Mouse (Mus musculus) yolk sac, embryonic 10.5 days (tissue): ENCODE data around the gene Gm21969.

Experiments used
- DNase-seq: peaks from one replicate; pipeline ENCODE4 v3.0.0-alpha.2; 2017; ENCODE audit warnings: low spot score

The Gm21969 gene

DNA sequence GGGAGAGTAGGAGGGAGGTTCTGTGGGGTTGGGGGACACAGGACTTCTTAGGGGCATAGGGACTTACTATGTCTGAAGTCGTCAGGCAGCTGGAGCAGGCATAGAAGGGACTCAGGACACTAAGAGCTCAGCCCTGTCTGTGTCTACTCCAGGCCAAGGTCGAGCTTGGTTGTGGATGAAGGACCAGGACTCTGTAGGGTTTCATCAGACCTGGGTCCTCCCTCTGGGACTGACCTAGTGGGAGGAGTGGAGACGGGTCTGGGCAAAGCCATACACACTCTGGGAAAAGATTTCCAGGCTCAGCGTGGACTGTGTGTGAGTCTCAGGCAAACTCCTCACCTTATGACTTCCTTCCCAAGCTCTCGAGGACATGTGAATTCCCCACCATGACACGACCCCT lies 16.8 kb downstream of the Gm21969 start:
- no peak for DNase-seq

GRCm38 (mm10) chr4:139622373-139623282 lies 19.6 kb downstream of the Gm21969 start, which contains the start of gene Aldh4a1:
Aldh4a1 (plus strand) TSS chr4:139622866.
- DNase-seq: peak; percentile 97

GRCm38 (mm10) chr4:139623434-139624115 lies 20.6 kb downstream of the Gm21969 start:
- no peak for DNase-seq

GRCm38 (mm10) chr4:139624116-139624489 lies 21.1 kb downstream of the Gm21969 start:
- peak; percentile 75 for DNase-seq

GRCm38 (mm10) chr4:139624706-139625105 lies 21.7 kb downstream of the Gm21969 start:
- DNase-seq: peak; percentile 45

DNA sequence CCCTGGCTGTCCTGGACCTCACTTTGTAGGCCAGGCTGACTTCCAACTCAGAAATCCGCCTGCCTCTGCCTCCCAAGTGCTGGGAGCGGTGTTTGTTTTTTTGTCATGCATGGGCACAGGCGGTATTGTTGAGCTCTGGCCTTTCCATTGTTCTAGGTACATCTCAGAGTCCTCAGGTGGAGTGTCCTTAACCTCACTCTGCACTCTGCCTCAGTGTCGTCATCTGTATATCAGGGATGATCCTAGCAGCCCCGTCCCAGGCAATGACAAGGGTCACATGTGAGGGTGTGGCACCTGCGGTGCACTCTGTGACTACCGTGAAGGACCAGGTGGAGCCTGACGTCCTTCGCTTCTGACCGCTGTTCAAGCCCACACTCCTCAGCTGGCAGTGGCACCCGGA lies 24.4 kb downstream of the Gm21969 start:
- DNase-seq: no peak

DNA sequence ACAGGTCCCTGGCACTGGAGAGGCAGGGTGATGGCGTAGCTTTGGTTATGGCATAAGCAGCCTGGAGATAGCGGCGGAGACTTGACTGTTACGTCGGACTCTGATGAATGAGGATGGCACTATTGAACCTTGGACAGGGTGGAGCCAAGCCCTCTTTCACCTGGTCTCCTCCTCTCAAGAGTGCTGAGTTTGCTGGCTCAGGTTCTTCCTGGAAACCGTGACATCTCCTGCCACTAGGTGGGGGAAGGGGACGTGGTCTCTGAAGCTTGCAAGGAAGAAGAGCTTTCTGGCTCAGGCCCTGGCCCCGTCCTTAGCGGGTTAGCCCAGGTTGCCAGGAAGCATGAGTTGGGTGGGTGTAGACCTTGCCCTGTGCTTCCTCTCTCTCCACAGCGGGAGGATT lies 27.2 kb downstream of the Gm21969 start:
- DNase-seq: peak; percentile 84

- no peak for DNase-seq
These were observed 28.2 kb downstream of the Gm21969 start for GRCm38 (mm10) chr4:139631141-139631540.

GRCm38 (mm10) chr4:139631569-139632253 lies 28.7 kb downstream of the Gm21969 start:
- no peak for DNase-seq

DNA sequence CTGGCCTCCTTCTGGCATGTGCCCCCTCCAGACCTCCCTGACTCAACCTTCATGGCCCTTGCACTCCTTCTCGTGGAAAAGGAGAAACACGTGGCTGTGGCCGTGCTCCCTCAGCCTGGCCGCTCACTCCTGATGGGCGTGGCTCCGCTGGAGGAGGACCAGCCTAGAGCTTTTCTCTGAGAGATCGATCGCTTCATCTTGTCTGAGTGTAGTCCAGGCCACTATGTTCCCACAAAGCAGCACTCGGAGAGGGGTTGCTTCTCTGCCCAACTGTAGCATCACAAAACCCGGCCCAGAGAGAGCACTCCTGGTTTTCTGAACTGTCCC lies 29.2 kb downstream of the Gm21969 start:
- no peak for DNase-seq

GRCm38 (mm10) chr4:139636373-139636772 lies 33.4 kb downstream of the Gm21969 start:
- no peak for DNase-seq

DNA sequence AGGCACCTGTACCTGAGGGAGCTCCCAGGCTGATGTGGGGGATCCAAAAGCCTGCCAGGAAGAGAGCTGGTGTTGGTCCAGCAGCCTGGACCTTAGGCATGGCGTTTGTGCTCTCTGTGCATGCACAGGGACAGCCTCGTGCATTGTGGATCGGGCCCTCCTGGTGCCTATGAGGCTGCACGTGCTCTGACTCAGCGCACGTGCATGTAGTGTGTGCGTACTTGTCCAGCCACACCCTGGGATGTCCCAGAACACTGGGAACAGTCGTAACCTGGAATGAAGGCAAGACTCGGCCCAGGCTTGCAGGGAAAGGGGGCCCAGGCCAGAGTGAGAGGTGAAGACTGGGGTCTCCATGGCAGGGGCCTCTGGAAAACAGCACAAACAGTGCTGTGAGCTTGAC lies 34.9 kb downstream of the Gm21969 start:
- no peak for DNase-seq

- DNase-seq: no peak
These were observed 35.4 kb downstream of the Gm21969 start for GRCm38 (mm10) chr4:139638356-139638755.

- DNase-seq: no peak
These were observed 36.8 kb downstream of the Gm21969 start for GRCm38 (mm10) chr4:139639801-139640200.

DNA sequence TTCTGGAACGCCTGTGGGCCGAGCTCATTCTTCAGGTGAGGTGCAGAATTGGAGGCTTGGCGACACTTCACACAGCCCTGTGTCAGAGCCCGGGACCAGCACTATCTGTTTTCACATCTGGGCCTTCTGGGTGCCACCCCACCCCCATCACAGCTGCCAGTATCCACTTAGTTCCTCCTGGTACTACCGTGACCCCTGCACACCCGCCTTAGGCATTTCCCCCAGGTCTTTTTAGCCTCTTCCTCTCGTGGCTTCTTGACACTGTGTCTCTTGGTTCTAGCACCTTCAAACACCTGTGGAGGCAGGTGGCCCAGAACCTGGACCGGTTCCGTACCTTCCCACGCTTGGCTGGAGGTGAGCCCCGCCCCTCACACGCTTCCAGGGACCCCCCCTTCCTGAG lies 37.3 kb downstream of the Gm21969 start:
- DNase-seq: no peak

DNA sequence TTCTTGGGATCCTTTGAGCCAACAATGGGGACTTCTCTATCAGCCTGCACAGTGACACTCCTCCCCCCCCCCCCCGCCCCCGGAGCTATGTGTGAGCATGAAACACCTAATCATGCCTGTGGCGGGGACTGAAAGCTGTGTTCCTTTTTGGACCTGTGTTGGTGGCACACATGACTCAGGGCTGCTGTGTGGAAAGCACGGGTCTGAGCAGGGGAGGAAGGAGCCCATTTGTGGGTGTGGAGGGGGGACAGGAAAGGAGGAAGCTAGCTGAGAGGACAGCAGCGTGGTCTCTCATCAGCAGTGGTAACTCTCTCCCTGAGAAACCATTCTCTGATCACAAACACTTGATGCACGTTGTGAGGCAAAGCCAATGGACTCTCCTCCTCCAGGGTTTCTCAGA lies 37.8 kb downstream of the Gm21969 start:
- no peak for DNase-seq

DNA sequence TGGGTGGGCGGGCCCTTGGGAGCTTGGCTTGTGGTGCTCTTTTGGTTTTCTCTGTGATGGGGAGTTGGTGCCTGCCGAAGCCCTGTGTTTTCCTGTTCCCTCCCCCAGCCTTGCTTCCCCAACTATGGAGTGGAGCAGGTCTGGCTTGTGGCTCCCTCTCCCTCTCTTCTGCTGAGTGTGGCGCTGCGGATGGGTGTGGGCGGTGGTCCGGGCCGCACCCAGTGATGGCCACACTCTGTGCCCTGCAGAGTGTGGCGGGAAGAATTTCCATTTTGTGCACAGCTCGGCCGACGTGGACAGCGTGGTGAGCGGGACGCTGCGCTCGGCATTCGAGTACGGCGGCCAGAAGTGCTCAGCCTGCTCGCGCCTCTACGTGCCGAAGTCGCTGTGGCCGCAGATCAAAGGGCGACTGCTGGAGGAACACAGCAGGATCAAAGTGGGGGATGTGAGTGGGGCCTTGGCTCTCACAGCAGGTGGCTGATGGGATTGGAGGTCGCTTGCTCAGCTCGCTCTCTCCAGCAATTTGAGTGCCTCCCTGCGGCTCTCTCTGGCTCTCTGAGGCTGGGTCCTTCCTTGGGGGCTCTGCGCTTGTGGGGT lies 38.9 kb downstream of the Gm21969 start:
- no peak for DNase-seq

GRCm38 (mm10) chr4:139643972-139644371 lies 41.0 kb downstream of the Gm21969 start:
- DNase-seq: peak; percentile 58

DNA sequence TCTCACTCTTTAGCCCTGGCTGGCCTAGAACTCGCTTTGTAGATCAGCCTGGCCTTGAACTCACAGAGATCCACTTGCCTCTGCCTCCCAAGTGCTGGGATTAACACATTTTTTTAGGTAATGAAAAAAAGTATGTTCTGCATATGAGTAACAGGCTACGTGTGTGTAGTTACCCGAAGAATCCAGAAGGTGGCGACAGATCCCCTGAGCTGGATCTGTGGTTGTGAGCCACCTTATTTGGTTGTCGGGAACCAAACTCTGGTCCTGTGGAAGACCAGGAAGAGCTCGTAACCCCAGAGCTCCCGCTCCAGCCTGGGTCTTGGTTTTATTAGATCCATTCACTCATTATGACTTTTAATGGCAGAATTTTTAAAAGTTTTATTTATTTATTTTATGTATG lies 43.9 kb downstream of the Gm21969 start:
- DNase-seq: no peak

- no peak for DNase-seq
These were observed 47.2 kb downstream of the Gm21969 start for GRCm38 (mm10) chr4:139650086-139650743.

- DNase-seq: no peak
These were observed 47.9 kb downstream of the Gm21969 start for GRCm38 (mm10) chr4:139650907-139651306.

DNA sequence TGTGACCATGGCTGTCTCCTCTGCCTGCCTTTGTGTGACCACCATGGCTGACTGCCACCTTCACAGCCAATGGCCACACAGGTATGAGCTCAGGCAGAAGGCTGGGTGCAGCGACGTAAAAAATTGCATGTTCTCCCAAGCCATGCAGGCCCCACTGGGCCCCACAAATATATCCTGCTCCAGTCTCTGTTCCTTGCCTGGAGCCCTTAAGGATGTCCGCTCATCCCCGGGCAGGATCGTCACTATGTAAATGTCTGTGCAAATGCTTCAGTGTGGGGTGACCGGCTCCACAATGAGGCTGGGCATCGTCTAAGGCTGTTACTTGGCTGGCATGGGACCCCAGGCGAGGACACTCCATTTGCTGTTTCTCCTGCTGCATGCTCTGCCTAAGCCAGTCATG lies 50.3 kb downstream of the Gm21969 start, which contains the start of gene Tas1r2:
TSS of gene Tas1r2 (plus strand) at position 301 of the 400 bp plus-strand sequence.
- DNase-seq: no peak
